Mouse (Mus musculus) T-helper 17 cell (primary cell): ENCODE data around the gene Rbfox2.

Experiments
- in situ Hi-C, 2 experiments: fragments of 300-600 bp; cut with MboI, MseI; formaldehyde crosslinking; loops; 1 replicate in 1 of 2; 2 replicates in 1 of 2; pipeline ENCODE4 v1.15.1; 2025; ENCODE audit warnings: high pct_unique_total_duplicates in 2 of 2

Gene Rbfox2

DNA sequence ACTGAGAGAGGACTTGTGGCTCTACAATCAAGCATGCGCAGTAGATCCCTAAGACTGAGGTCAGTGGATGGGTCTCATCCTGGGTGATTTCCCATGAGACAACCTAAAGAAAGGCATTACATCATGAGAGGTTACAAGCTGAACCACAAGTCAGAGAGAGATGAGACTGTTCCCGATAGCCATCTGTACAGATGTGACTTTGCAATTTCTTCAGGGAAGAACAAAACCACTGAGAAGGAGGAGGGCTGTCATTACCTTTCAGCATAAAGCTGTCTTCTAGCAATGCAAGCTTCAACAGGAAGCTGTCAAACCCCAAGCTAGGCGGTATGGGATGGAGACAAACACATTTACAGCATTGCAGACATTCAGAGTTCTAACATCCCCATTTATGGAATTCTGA is 157.3 kb downstream of the Rbfox2 start:
- in situ Hi-C loops: no loop called here

DNA sequence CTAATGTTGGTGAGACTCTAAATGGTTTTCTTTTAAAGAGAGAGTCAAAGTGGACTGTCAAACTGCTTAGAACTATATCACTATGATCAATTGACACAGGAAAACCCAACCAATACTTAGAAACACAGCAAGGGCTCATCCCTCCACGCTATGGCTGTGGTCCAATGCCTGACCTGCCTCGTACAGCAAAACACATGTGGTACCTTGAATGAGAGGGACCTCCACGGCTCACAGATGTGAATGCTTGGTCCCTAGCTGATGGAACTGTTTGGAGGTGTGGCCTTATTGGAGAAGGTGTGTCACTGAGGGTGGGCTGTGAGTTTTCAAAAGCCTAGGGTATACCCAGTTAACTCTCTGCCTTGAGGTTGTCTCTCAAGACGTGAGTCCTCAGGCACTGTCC is 159.9 kb downstream of the Rbfox2 start:
- in situ Hi-C loops: no loop called here

DNA sequence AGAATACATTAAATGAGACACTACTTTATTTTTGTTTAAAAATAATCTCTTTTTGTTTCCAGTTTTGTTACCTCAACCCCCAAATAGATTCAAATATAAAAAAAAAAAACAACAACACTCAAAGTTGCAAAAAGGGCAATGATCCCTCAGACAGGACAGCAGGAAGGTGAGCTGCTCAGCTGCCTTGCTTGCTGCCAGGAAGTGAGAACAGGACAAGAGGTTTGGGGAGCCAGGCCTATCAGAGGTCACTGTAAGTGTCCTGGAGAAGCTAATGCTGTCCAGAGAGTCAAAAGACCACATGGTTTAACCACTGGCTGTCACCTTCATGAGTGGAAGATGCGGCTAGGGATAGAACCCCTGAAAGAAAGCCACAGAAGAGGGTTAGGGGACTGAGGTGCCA is 161.8 kb downstream of the Rbfox2 start:
- in situ Hi-C loops: no loop called here

DNA sequence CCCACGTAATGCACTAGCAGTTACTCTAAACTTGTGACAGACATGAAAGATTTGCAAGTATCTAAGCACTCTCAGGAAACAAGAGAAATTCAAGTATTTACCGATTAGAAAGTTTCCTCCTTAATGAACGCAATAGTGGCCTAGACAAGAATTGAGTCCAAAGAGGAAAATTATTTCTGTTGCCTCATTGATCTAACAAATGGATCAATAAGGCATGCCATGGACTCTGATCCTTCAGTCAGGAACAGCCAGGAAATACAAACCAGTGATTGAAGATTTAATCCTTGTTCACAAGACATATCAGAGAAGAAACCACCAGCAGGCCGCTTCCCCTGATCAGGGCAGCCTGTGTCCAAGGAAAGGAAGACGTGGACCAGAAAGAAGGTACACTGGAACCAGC is 164.0 kb downstream of the Rbfox2 start:
- in situ Hi-C loops: no loop called here

DNA sequence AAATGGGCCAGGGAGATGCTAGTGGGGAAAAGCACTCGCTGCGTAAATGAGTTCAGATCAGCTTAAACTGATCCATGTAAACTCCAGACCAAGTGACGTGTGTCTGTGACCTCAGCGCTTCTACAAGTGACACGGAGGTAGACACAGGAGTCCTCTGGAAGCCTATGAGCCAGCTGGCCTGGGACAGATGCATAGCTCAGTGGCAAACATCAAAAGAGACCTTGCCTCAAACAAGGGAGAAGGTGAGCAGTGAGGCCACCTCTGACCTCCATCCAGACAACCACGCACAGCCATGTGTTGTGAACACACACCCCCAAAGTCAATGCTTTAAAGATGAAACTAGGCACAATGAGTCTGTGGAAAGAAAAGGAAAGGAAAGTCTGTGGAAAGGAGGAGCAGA is 164.5 kb downstream of the Rbfox2 start:
- in situ Hi-C loops: no loop called here

DNA sequence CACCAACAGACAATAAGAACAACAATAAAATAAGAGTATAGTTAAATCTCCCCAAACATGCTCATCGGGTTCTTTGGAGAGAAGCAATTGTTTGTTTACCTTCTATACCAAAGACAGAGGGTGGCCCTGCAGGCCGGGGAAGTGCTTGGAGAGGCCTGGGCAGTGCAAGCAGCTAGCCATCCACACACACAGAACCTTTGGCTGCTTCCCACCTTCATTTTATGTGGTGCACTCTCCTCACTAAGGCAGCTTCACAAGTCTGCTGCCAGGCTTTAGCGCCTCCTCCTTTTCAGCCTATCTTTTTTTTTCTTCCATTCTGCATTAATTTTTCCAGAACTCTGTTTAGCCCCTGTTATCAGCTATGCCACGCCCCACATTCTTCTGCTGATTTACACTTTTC is 165.1 kb downstream of the Rbfox2 start:
- in situ Hi-C loops: no loop called here

DNA sequence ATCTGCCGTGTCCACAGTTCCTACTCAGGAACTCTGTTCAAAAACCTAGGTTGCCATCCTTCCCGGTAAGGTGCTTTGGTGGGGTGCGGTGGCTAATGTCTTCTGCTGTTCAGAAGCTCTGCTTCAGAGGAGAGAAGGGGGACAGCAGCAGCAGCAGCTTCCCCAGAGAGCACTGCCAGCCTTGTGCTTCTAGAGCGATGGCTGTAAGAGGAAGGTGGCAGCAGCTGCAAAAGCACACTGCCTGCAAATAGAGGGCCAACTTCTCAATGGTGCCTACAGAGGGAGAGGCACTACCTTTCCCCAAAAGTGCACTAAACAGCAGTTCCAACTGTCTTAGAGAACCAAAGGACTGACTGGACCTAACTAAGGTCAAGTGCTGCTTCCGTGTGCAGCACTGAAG is 168.5 kb downstream of the Rbfox2 start:
- in situ Hi-C loops: no loop called here

DNA sequence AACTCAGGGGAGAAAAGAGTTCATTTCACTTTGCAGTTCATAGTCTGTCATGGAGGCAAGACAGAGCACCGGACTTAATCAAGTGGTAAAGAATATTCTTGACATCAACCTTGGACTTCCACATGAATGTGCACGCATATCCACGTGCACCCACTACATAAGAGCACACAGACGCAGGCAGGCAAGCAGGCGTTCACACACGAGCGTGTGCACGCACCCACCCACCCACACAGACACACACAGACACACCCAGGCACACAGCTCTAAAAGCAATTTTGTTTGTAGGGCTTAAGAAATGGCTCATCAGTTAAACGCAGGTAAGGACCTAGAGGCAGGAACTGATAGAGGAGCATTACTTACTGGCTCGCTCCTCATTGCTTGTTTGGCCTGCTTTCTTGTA is 172.3 kb downstream of the Rbfox2 start:
- in situ Hi-C loops: no loop called here

DNA sequence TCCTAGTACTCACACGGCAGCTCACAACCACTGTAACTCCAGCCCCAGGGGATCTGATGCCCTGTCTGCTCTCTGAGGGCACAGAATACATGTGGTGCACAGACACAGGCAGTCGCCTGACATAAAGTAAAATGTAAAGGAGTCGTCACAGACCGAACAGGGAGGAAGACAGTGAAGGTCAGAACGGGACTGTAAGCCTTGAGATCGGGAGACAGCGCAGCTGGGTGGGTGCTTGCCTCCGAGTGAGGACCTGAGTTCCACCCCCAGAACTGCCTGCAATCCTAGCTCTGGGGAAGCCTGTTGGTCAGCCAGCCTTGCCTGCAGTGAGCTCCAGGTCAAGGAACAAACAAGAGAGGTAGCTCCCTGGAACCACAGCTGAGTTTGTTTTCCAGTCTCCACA is 177.7 kb downstream of the Rbfox2 start:
- in situ Hi-C loops: no loop called here

DNA sequence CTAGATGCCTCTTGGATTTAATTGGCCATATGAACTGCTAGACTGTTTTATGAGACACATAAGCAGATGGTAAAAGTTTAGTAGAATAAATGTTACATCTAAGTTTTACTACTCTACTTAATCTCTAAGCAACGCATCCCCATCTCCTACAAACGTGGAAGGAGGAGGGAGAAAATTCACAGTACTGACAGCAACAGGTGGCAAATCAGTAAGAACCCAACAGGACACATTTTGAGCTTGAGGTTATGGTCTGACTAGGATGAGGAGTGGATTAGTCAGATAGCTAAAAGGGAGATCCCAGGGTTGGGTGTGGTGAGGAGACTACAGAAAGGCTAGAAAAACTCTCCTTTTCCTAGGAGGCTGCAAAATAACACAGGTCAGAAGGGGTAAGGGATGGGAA is 179.1 kb downstream of the Rbfox2 start:
- in situ Hi-C loops: no loop called here

DNA sequence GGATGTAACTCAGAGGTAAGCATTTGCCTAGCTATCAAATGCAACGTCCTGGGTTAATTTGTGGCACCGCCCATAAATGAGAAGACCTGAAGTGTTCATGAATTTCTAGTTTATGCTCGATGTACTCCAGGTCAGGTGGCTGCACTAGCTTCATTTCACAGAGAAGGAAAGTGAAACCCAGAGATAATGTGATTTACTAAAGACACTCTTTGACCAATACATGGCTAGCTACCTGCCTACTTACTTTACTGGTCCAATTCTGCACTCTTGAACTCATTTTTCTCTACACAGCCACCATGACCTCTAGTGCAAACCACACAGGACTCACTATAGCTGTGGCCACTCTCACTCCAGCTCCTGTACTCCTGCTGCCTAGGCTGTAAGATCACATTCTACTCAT is 180.1 kb downstream of the Rbfox2 start:
- in situ Hi-C loops: no loop called here

DNA sequence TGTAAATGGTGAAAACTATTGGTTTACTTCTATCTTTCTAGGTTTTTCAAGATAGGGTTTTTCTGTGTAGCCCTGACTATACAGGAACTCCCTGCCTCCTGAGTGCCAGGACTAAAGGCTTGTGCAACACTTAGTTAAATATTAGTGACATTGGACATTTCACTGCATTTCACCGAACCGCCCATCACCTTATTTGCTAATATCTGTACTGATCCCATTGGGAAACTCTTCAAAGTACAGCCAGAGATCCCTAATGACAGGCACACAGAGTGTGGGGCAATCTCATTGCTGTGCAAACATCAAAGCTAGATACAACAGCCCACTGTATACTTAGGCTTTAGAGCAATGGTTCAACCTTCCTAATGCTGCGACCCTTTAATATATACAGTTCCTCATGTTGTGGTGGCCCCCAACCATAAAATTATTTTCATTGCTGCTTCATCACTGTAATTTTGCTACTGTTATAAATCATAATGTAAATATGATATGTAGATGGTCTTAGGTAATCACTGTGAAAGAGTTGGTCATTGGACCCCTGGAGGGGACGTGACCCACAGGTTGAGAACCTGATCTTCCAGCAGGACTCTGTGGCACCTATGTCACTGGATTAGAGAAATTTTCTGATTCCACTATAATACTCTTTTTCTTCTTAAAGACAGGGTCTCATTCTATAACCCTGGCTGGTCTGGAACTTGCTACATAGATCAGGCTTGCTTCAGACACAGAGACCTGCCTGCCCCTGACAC is 182.3 kb downstream of the Rbfox2 start:
- in situ Hi-C loops: no loop called here

DNA sequence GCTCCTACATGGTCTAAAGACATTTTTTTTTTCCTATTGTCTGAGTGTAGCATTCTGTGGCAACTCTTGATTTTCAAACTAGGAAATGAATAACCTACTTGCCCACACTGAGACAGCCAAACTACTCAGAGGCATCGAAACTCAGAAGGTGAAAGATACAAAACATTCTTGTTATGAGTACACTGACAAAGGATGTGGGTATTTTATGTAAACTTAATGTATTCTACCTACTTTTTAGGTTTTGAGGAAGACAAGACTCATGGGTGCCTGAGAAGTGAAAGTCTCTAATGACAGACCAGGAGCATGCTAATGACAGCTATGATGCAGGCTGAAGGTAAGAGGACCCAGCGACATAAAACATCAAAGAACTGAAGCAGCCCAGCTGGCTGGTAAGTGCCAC is 184.0 kb downstream of the Rbfox2 start:
- in situ Hi-C loops: no loop called here

DNA sequence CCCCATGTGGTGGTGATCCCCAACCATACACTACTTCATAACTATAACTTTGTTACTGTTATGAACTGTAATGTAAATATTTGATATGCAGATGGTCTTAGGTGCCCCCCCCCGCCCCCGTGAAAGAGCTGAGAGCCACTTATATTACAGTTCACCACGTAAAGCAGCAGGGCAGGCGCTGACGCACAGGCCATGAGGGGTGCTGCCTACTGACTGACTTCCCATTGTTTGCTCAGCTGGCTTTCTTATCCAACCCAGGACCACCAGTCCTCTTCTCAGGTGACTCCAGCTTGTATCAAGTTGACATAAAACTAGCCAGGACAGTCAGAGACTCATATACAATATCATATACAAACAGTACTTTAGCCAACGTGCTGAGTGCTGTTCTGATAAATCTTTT is 184.6 kb downstream of the Rbfox2 start:
- in situ Hi-C loops: no loop called here

DNA sequence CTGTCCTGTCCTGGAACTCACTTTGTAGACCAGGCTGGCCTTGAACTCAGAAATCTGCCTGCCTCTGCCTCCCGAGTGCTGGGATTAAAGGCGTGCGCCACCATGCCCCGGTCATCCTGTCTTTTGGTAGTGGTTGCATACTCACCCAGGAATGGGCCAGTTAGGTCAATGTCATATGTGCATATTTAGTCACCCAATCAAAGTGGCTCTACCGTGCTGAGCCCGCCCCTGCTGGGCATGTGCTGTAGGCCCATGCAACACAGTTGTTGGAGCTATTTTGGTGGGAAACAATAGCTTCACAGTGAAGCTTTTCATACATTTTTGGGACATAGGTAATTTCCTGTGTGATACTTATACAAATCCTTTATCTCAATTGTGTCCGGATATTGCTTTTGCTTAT is 187.1 kb downstream of the Rbfox2 start:
- in situ Hi-C loops: no loop called here

DNA sequence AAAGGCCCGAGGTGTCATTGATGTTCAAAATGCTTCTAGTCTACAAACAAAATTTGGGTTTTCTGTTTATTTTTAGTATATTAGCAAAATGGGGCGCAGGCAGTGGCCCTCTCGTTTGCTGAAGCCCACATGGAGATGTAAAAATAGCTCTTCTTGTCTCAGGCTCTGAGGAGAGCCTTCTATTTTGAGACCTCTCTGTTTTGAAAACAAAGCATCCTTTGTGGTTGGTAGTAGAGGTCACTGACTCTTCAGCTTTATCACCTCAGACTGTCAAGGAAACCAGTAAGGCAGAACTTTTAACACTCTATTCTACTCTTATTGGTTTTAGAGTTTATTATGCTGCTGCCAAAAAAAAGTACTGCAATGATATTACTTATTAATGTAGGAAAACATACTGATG is 189.6 kb downstream of the Rbfox2 start:
- in situ Hi-C loops: no loop called here

DNA sequence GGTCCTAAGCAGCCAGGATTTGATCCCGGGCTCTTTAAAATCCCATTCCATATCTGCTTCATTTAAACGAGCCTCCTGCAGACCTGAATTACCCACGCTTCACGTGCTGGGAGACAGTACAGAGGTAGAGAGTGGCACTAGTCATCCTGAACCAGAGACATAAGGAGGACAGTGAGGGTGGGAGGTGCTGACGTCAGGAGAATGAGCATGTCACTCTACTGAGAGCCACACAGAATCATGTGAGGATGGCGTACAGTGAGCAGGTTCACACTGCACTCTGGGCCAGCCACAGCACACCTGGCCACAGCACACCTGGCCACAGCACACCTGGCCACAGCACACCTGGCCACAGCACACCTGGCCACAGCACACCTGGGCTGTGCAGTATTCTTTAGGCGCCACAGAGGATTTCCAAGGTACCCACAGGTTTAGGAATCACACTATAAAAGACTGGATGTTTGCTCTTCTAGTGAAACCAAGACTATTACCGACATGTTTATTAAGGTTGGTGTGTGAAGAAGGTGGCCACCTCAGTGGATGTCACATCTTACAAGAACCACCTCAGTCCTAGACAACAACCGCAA is 190.6 kb downstream of the Rbfox2 start:
- in situ Hi-C loops: no loop called here

DNA sequence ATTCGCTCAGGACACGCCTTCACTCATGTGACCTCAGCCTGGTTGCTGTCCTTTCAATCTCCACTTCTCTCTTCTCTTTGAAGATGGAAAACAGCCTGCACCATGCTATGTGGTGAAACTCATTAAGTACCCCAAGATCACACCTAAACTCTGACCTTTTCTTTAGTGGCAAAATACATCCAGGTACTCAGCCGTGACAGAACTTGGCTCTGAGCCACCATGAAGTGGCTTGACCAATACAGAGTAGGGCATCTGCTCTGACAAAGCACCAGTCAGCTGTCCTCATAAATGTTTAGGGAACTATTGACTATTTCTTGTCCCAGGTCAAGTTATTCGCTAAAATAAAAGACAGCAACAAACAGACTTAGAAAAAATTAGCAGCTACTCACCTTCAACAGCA is 191.3 kb downstream of the Rbfox2 start:
- in situ Hi-C loops: no loop called here

DNA sequence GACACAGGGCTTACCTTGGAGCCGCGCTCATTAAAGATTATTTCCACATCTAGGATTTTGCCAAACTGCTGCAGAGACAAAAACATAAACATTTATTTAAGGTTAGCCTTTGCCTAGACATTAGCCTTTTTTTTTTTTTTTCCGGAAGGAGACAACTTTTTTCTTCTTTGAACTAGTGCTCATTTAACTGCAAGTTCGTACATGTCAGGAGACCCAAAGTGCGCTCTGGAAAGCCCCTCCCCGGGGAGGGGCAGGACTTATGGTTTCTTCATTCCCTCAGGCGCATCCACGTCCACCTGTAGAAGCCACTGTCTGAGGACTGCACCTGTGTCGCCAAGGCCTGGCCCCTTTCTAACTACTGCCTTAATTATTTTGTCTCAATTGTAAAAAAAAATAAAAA is 193.2 kb downstream of the Rbfox2 start:
- in situ Hi-C loops: no loop called here

DNA sequence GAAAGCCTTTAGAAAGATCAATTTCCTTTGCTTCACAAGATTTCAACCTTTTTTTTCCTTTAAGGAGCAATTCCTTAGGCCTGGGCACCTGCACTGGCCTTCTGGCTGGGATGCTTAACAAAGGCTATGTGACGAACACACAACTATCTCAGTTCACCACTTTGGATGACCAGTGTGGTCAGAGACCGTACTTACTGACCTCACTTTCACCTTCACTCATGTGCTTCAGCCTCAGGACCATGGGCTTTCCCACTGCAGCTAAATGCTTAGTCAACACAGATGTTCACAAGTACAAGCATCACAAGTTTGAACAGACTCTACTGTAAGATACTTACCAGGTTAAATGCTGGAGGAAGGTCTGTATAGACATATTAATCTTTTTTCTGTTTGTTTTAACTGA is 194.4 kb downstream of the Rbfox2 start:
- in situ Hi-C loops: no loop called here

DNA sequence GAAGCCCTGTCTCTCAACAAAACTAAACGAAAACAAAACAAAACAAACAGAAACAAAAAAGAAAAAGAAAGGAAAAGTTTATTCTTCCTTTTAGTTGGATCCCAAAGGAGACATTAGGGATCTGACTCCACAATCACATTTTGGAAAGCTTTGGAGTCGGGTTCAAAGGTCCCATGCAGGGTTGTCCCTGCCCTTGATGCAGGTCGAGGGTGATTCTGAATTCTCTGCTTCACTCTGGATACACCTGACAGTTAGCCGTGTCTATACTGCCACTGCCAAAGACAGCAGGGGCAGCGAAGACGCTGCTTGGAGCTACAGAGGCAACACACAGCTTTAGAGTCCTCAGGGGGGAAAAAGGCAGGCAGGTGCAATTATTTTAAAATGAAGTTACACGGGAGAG is 194.9 kb downstream of the Rbfox2 start:
- in situ Hi-C loops: no loop called here

DNA sequence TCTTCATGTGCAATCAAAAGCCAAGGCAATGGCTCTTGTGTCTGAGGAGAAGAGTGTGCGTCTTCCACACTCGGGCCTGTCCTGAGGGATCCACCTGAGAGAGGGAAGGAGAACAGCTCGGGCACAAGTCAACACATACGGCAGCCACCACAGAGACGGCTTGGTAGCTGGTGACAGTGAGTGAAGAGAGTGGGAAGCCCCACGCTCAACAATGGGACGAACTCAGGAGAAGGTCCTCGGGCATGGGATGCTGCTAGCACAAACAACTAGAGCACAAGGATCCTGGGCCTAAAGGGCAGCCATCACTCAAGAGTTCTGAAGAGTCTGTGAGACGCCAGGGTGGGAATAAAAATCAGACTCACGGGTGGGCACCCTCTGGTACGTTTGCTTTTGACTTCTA is 196.4 kb downstream of the Rbfox2 start:
- in situ Hi-C loops: no loop called here

DNA sequence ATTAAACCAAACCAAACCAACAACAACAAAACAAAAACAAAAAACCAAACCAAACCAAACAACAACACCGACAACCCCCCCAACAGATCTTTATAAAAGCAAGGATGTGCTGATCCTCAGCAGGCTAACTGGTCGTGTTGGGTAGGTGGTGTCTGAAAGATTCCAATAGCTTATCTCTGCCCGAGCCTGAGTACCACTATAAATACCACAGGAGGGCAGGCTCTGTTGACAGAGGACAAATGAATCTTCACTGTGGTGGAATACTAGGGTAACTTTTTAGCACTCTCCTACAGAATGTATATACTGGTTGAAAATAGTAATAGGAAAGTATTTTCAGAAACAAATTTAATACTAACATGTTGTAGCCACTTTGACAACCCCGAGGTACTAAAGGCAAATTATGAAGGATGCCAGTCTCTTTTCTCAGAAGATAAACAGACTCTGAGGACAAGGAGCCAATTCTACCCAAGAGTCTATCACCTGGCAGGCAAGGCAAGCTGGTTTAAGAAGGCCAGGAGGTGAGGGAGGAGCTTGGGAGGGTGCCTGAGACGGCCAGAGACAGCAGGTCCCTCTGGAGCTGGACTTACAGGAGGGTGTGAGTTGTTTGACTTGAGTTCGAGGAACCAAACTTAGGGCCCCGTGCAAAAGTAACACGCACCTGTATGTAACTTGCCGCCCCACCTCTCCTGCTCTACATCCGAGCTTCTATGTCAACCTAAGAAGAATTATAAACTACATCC is 199.5 kb downstream of the Rbfox2 start:
- in situ Hi-C loops: loop anchor here in 1 of 2 experiments (5.0 kb wide), 1 partner anchor 90 kb away; no protein-coding TSS in a partner anchor
